Mouse (Mus musculus): ENCODE measurements at regions not wholly inside any gene's neighbourhood (a gene's known extent, or its start where the extent isn't known, plus 50 kb on each side); places are given as distances from the start of the nearest gene placed in this dataset.
"Not testable (repeated sequence)": the region's sequence is repeated elsewhere in the genome, so short reads cannot be mapped to it uniquely, and the experiment has no call there.

GRCm38 (mm10) chr14:19080001-19080400 is 185.9 kb upstream of the Ube2e2 start:
- DNase-seq (ENCODE audit: extremely low read depth, insufficient read length, low spot score) = not testable (repeated sequence)

DNA sequence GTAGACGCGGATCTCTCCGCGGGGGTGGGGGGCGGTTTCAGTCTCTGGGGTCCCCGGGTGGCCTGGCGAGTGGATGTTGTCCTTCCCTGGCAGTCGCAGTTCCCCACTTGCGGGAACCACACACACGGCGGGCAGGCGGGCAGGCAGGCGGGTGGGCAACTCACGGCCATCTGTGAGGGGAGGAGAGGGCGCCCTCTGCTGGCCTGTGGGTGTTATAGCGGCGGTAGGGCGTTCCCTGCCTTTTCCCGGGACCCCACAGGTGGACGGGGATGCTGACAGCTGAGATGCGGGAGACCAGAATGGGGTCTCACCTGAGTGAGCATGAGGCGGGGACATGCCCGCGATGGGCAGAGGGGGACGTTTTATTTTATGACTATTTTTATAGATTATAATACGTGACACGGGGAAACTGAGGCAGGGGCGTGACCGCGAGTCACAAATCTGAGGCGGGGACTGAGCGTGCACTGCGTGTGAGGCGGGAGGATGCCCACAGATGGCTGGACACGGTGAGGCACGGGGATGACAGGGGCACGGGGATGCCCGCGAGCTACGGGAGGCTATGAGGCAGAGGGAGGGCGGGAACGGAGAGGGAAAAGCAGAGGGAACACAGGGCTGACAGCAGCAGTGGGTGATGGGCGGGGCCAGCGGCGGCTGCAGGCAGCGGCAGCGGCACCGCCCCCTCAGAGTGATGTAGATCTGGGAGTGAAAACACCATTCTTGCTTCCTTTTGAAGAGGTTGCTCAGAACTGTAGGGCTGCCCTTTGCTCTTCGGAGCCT is 148.1 kb upstream of the Ube2e2 start:
- peak; percentile 7 for DNase-seq (ENCODE audit: extremely low read depth, insufficient read length, low spot score)

- DNase-seq (ENCODE audit: extremely low read depth, insufficient read length, low spot score) = no peak
Observed at GRCm38 (mm10) chr14:19020102-19020501, 126.0 kb upstream of the Ube2e2 start.

DNA sequence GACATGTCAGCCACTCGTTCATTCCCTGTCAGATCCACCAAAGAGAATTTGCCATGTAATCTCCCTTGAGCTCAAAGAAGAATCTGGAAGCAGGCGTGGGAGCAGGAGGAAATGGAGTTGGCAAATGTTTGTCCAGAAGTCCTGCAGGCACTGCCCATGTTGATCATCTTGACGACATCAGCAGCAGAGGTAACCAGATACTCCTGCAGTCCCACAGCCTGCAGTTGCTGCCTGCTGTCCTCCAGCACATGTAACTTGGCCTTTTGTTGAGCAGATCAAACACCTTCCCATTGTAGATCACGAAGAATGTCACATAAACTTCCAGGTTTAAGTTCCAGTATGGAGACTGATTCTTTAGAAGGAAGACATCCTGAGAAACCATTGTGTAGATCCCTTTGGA is 121.3 kb upstream of the Ube2e2 start:
- DNase-seq (ENCODE audit: extremely low read depth, insufficient read length, low spot score) = no peak

DNA sequence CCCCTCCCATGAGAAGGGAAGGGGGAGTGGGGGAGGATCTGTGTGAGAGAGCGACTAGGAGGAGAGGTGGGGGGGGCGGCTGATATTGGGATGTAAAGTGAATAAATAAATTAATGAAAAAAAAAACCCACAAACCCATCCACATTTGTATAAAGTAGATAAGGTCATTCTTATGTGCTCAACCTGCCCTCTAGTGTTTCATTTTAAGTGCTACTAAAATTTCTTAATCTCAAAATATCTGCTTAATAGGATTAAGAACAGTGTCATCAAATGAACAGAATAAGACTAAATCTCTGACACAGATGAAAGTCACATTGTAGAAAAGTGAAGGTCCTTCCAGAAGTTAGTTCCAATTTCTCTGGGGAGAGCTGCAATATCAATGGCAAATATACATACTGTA is 119.5 kb upstream of the Ube2e2 start:
- not testable (repeated sequence) for DNase-seq (ENCODE audit: extremely low read depth, insufficient read length, low spot score)

DNA sequence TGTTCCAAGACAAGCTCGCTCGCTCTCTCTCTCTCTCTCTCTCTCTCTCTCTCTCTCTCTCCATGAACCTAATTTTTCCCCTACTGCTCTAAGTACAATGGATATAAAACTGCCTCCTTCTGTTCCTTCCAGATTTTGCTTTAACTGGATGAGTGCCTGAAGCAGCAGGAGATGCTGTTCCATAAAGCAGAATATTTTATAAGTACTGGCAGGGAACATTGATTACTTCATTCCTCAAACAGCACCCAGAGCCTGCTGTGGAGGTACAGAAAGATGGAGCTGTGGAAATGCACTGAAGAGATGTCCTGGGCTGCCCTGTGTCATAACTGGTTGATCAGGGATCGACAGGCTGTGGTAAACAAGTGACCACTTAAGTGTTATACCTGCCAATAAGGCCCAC is 89.8 kb upstream of the Ube2e2 start:
- no peak for DNase-seq (ENCODE audit: extremely low read depth, insufficient read length, low spot score)

GRCm38 (mm10) chr14:18963864-18964263 is 69.8 kb upstream of the Ube2e2 start:
- no peak for DNase-seq (ENCODE audit: extremely low read depth, insufficient read length, low spot score)

- DNase-seq (ENCODE audit: extremely low read depth, insufficient read length, low spot score) = no peak
Observed at GRCm38 (mm10) chr14:18963287-18963686, 69.2 kb upstream of the Ube2e2 start.
